Mouse (Mus musculus): ENCODE data around the gene Sucnr1.

- no peak for TF ChIP-seq CTCF (IDR thresholded peaks at IDR 0.05; ENCODE audit: low read depth, low read length)
- TF ChIP-seq TAL1 (conservative IDR thresholded peaks at IDR 0.05; ENCODE audit: low read depth, low read length), result no peak
- no peak for TF ChIP-seq POLR2AphosphoS5 (IDR thresholded peaks at IDR 0.05; ENCODE audit: insufficient replicate concordance, low read depth, low read length)
- TF ChIP-seq GATA1 (IDR thresholded peaks at IDR 0.05; ENCODE audit: borderline replicate concordance, low read length), result no peak
- TF ChIP-seq GATA2 (IDR thresholded peaks at IDR 0.05; ENCODE audit: borderline replicate concordance, low read depth, low read length), result no peak
These were observed 26.1 kb downstream of the Sucnr1 start for GRCm38 (mm10) chr3:60107736-60108135.
